Mouse (Mus musculus): ENCODE results near the gene St8sia6. TPM values are rescaled to one million over a fixed set of nuclear protein-coding genes. Genes with fewer than 3 reads are reported as not detected.
A peak's percentile ranks its signal among the peaks of the same experiment; 100 is the strongest.

Gene St8sia6
- 0.26 and 0.34 TPM in 2 replicates for polyA plus RNA-seq (2016; fragmentation: Nextera tagmentation; extraction: Ambion mirVana)

- WGBS: 58% methylated on average over 8 of the region's 8 CpGs
- H3K4me3 ChIP-seq: peak within 1 kb of the TSS; percentile 64
- H3K9ac ChIP-seq (replicated peaks): peak within 1 kb of the TSS; percentile 63
- no peak within 1 kb of the TSS for H3K27ac ChIP-seq (replicated peaks)
- ATAC-seq (ENCODE audit: low FRiP score, low read depth): peak; percentile 2; the same call in 1 of the 2 replicates
- peaks cover 34% of the 10 kb centered on the region for H3K27me3 ChIP-seq
- H3K9me3 ChIP-seq: no peaks in the 10 kb centered on the region
- peak within 1 kb of the TSS; percentile 95 for H3K4me2 ChIP-seq (replicated peaks)
- H3K4me1 ChIP-seq: 0 out of 2 replicates have a peak, but pooled peaks cover 5% of the 10 kb centered on the region
- no peaks in the 10 kb centered on the region for H3K36me3 ChIP-seq
Measured at GRCm38 (mm10) chr2:13793969-13794363, at the start of gene St8sia6. St8sia6 (minus strand) TSS chr2:13794064.

GRCm38 (mm10) chr2:13836310-13836709 lies 42.4 kb upstream of the St8sia6 start:
- Histone ChIP-seq H3K27ac (replicated peaks) (no peak overlapping the region), H3K4me1 (no peaks in the 10 kb centered on the region), H3K4me2 (replicated peaks) (no peak overlapping the region), H3K9me3 (no peaks in the 10 kb centered on the region), H3K4me3 (no peak overlapping the region), H3K36me3 (no peaks in the 10 kb centered on the region), H3K9ac (replicated peaks) (no peak overlapping the region), H3K27me3 (no peaks in the 10 kb centered on the region)
- 77% methylated on average over 3 of the region's 3 CpGs for WGBS
- no peak for ATAC-seq (ENCODE audit: low FRiP score, low read depth)

GRCm38 (mm10) chr2:13834989-13835388 lies 41.1 kb upstream of the St8sia6 start:
- H3K4me3 ChIP-seq: no peak overlapping the region
- H3K9ac ChIP-seq (replicated peaks): no peak overlapping the region
- ATAC-seq (ENCODE audit: low FRiP score, low read depth): no peak
- 83% methylated on average over 1 of the region's 1 CpGs for WGBS
- no peaks in the 10 kb centered on the region for H3K9me3 ChIP-seq
- H3K36me3 ChIP-seq: no peaks in the 10 kb centered on the region
- H3K27ac ChIP-seq (replicated peaks): no peak overlapping the region
- H3K4me2 ChIP-seq (replicated peaks): no peak overlapping the region
- no peaks in the 10 kb centered on the region for H3K4me1 ChIP-seq
- no peaks in the 10 kb centered on the region for H3K27me3 ChIP-seq

GRCm38 (mm10) chr2:13816645-13817044 lies 22.8 kb upstream of the St8sia6 start:
- 88% methylated on average over 2 of the region's 2 CpGs for WGBS
- Histone ChIP-seq H3K36me3 (no peaks in the 10 kb centered on the region), H3K4me1 (no peaks in the 10 kb centered on the region), H3K27ac (replicated peaks) (no peak overlapping the region), H3K27me3 (no peaks in the 10 kb centered on the region), H3K9ac (replicated peaks) (no peak overlapping the region), H3K4me2 (replicated peaks) (no peak overlapping the region), H3K4me3 (no peak overlapping the region), H3K9me3 (no peaks in the 10 kb centered on the region)
- no peak for ATAC-seq (ENCODE audit: low FRiP score, low read depth)

- no peak overlapping the region for H3K9ac ChIP-seq (replicated peaks)
- H3K27me3 ChIP-seq: no peaks in the 10 kb centered on the region
- no peaks in the 10 kb centered on the region for H3K4me1 ChIP-seq
- H3K4me2 ChIP-seq (replicated peaks): no peak overlapping the region
- H3K27ac ChIP-seq (replicated peaks): no peak overlapping the region
- no peak for ATAC-seq (ENCODE audit: low FRiP score, low read depth)
- H3K36me3 ChIP-seq: no peaks in the 10 kb centered on the region
- H3K9me3 ChIP-seq: no peaks in the 10 kb centered on the region
- 75% methylated on average over 5 of the region's 5 CpGs for WGBS
- no peak overlapping the region for H3K4me3 ChIP-seq
Measured at GRCm38 (mm10) chr2:13808593-13808992, 14.7 kb upstream of the St8sia6 start.

- Histone ChIP-seq H3K27ac (replicated peaks) (no peak overlapping the region), H3K27me3 (no peaks in the 10 kb centered on the region), H3K9me3 (no peaks in the 10 kb centered on the region), H3K36me3 (no peaks in the 10 kb centered on the region), H3K9ac (replicated peaks) (no peak overlapping the region), H3K4me1 (no peaks in the 10 kb centered on the region), H3K4me2 (replicated peaks) (no peak overlapping the region), H3K4me3 (no peak overlapping the region)
- 84% methylated on average over 4 of the region's 4 CpGs for WGBS
- no peak for ATAC-seq (ENCODE audit: low FRiP score, low read depth)
Measured at GRCm38 (mm10) chr2:13808008-13808407, 14.1 kb upstream of the St8sia6 start.

- WGBS: 91% methylated on average over 3 of the region's 3 CpGs
- no peak for ATAC-seq (ENCODE audit: low FRiP score, low read depth)
- Histone ChIP-seq H3K9ac (replicated peaks) (no peak overlapping the region), H3K4me2 (replicated peaks) (no peak overlapping the region), H3K27ac (replicated peaks) (no peak overlapping the region), H3K4me3 (no peak overlapping the region), H3K4me1 (no peaks in the 10 kb centered on the region), H3K27me3 (no peaks in the 10 kb centered on the region), H3K9me3 (no peaks in the 10 kb centered on the region), H3K36me3 (no peaks in the 10 kb centered on the region)
Measured at GRCm38 (mm10) chr2:13806120-13806519, 12.3 kb upstream of the St8sia6 start.

- no peak for ATAC-seq (ENCODE audit: low FRiP score, low read depth)
- Histone ChIP-seq H3K4me2 (replicated peaks) (no peak overlapping the region), H3K4me3 (no peak overlapping the region), H3K9ac (replicated peaks) (no peak overlapping the region), H3K27me3 (no peaks in the 10 kb centered on the region), H3K4me1 (no peaks in the 10 kb centered on the region), H3K27ac (replicated peaks) (no peak overlapping the region), H3K36me3 (no peaks in the 10 kb centered on the region), H3K9me3 (no peaks in the 10 kb centered on the region)
- 92% methylated on average over 2 of the region's 2 CpGs for WGBS
Measured at GRCm38 (mm10) chr2:13800639-13801038, 6.8 kb upstream of the St8sia6 start.

GRCm38 (mm10) chr2:13794446-13794845 lies 582 bp upstream of the St8sia6 start:
- Histone ChIP-seq H3K9ac (replicated peaks) (no peak overlapping the region), H3K27ac (replicated peaks) (no peak overlapping the region), H3K4me2 (replicated peaks) (no peak overlapping the region), H3K4me1 (0 out of 2 replicates have a peak, but pooled peaks cover 5% of the 10 kb centered on the region), H3K4me3 (no peak overlapping the region), H3K27me3 (peaks cover 34% of the 10 kb centered on the region), H3K36me3 (no peaks in the 10 kb centered on the region), H3K9me3 (no peaks in the 10 kb centered on the region)
- no peak for ATAC-seq (ENCODE audit: low FRiP score, low read depth)
- WGBS: 80% methylated on average over 8 of the region's 8 CpGs

GRCm38 (mm10) chr2:13793054-13793968 lies 553 bp downstream of the St8sia6 start:
- H3K27ac ChIP-seq (replicated peaks): no peak overlapping the region
- WGBS: under 1% methylated on average over 86 of the region's 89 CpGs
- peak; percentile 91 for ATAC-seq (ENCODE audit: low FRiP score, low read depth)
- H3K36me3 ChIP-seq: no peaks in the 10 kb centered on the region
- H3K9me3 ChIP-seq: no peaks in the 10 kb centered on the region
- H3K27me3 ChIP-seq: peaks cover 34% of the 10 kb centered on the region
- peak overlapping the region; percentile 63 for H3K9ac ChIP-seq (replicated peaks)
- H3K4me3 ChIP-seq: peak overlapping the region; percentile 64
- H3K4me2 ChIP-seq (replicated peaks): peak overlapping the region; percentile 95
- 0 out of 2 replicates have a peak, but pooled peaks cover 5% of the 10 kb centered on the region for H3K4me1 ChIP-seq

- ATAC-seq (ENCODE audit: low FRiP score, low read depth): no peak
- peak overlapping the region; percentile 95 for H3K4me2 ChIP-seq (replicated peaks)
- H3K36me3 ChIP-seq: no peaks in the 10 kb centered on the region
- H3K9me3 ChIP-seq: no peaks in the 10 kb centered on the region
- H3K9ac ChIP-seq (replicated peaks): no peak overlapping the region
- 42% methylated on average over 13 of the region's 13 CpGs for WGBS
- H3K4me1 ChIP-seq: 0 out of 2 replicates have a peak, but pooled peaks cover 5% of the 10 kb centered on the region
- H3K4me3 ChIP-seq: peak overlapping the region; percentile 64
- peaks cover 34% of the 10 kb centered on the region for H3K27me3 ChIP-seq
- no peak overlapping the region for H3K27ac ChIP-seq (replicated peaks)
Measured at GRCm38 (mm10) chr2:13792256-13793005, 1.4 kb downstream of the St8sia6 start.

- H3K9me3 ChIP-seq: no peaks in the 10 kb centered on the region
- no peak overlapping the region for H3K4me2 ChIP-seq (replicated peaks)
- H3K9ac ChIP-seq (replicated peaks): no peak overlapping the region
- no peak overlapping the region for H3K4me3 ChIP-seq
- H3K27me3 ChIP-seq: peaks cover 34% of the 10 kb centered on the region
- 75% methylated on average over 7 of the region's 7 CpGs for WGBS
- no peak for ATAC-seq (ENCODE audit: low FRiP score, low read depth)
- H3K27ac ChIP-seq (replicated peaks): no peak overlapping the region
- H3K4me1 ChIP-seq: 0 out of 2 replicates have a peak, but pooled peaks cover 5% of the 10 kb centered on the region
- no peaks in the 10 kb centered on the region for H3K36me3 ChIP-seq
Measured at GRCm38 (mm10) chr2:13791598-13791997, 2.3 kb downstream of the St8sia6 start.
